Mouse (Mus musculus) ES-Bruce4 (cell line): ENCODE measurements around the gene Ak3. TPM values are rescaled to one million over a fixed set of nuclear protein-coding genes. Genes with fewer than 3 reads are reported as not detected.

Experiments used
- H3K27ac ChIP-seq: 2 replicates; pipeline ENCODE4 v1.5.1; 2012; ENCODE audit warnings: low read length, inconsistent platforms; ENCODE audit not compliant: insufficient read depth
- H3K27me3 ChIP-seq: 2 replicates; pipeline ENCODE4 v1.6.1; 2012; ENCODE audit warnings: mild to moderate bottlenecking, low read length, inconsistent platforms; ENCODE audit not compliant: control insufficient read depth, poor library complexity, insufficient read depth, severe bottlenecking
- H3K36me3 ChIP-seq: 2 replicates; pipeline ENCODE4 v1.6.1; 2012; ENCODE audit warnings: inconsistent platforms, mild to moderate bottlenecking, low read length, moderate library complexity; ENCODE audit not compliant: control insufficient read depth, poor library complexity, insufficient read depth, severe bottlenecking
- H3K4me1 ChIP-seq: one replicate; pipeline ENCODE4 v1.8.1; 2011; ENCODE audit warnings: low read length; ENCODE audit not compliant: control insufficient read depth, insufficient read depth
- H3K4me3 ChIP-seq: 2 replicates; pipeline ENCODE4 v1.5.1; 2011; ENCODE audit warnings: low read depth, mild to moderate bottlenecking, low read length
- H3K9ac ChIP-seq: 2 replicates; pipeline ENCODE4 v1.6.1; 2012; ENCODE audit warnings: low read depth, mild to moderate bottlenecking, inconsistent platforms; ENCODE audit not compliant: poor library complexity, severe bottlenecking
- H3K9me3 ChIP-seq: replicated peaks from 2 replicates; pipeline ENCODE4 v1.6.1; 2012; ENCODE audit warnings: mild to moderate bottlenecking, low read length, inconsistent platforms; ENCODE audit not compliant: control insufficient read depth, poor library complexity, insufficient read depth, severe bottlenecking
- CTCF ChIP-seq: IDR thresholded peaks from one replicate; pipeline ENCODE4 v1.8.1; 2011; ENCODE audit warnings: low read depth, low read length
- EP300 ChIP-seq: IDR thresholded peaks from 2 replicates; pipeline ENCODE4 v1.6.1; 2011; ENCODE audit warnings: low read depth, low read length; ENCODE audit not compliant: insufficient read depth
- POLR2A ChIP-seq: IDR thresholded peaks from one replicate; pipeline ENCODE4 v1.8.1; 2011; ENCODE audit warnings: low read length; ENCODE audit not compliant: insufficient read depth
- polyA plus RNA-seq: library from polyadenylated mRNA; stranded (reverse); fragments of >200 nt; gene quantifications from 2 replicates; pipeline ENCODE4 v1.2.4, GENCODE M21; 2011; ENCODE audit warnings: low read depth; ENCODE audit not compliant: missing spikeins, insufficient read depth, insufficient read length

The Ak3 gene
- polyA plus RNA-seq, 1 experiment, result 23.3 TPM

- TF ChIP-seq CTCF (no peak), EP300 (no peak), POLR2A (no peak)
- no peaks in the 10 kb centered on the region for H3K27me3 ChIP-seq
- H3K9ac ChIP-seq, result no peak overlapping the region
- no peak overlapping the region for H3K4me3 ChIP-seq
- no peaks in the 10 kb centered on the region for H3K4me1 ChIP-seq
- H3K9me3 ChIP-seq, result peaks cover 2% of the 10 kb centered on the region; the same call in 1 of the 2 replicates
- no peak overlapping the region for H3K27ac ChIP-seq
- no peaks in the 10 kb centered on the region for H3K36me3 ChIP-seq
These were observed 8.4 kb downstream of the Ak3 start for GRCm38 (mm10) chr19:29039334-29039733.

GRCm38 (mm10) chr19:29037541-29037940 lies 10.2 kb downstream of the Ak3 start:
- peaks cover 4% of the 10 kb centered on the region; the same call in 1 of the 2 replicates for H3K9me3 ChIP-seq
- H3K4me3 ChIP-seq, result no peak overlapping the region
- H3K4me1 ChIP-seq, result no peaks in the 10 kb centered on the region
- no peak for TF ChIP-seq POLR2A
- no peak for TF ChIP-seq EP300
- no peak for TF ChIP-seq CTCF
- H3K9ac ChIP-seq, result no peak overlapping the region
- no peak overlapping the region for H3K27ac ChIP-seq
- no peaks in the 10 kb centered on the region for H3K36me3 ChIP-seq
- no peaks in the 10 kb centered on the region for H3K27me3 ChIP-seq

- H3K9ac ChIP-seq, result no peak overlapping the region
- H3K4me1 ChIP-seq, result no peaks in the 10 kb centered on the region
- H3K27ac ChIP-seq, result no peak overlapping the region
- TF ChIP-seq CTCF (no peak), POLR2A (no peak), EP300 (no peak)
- peaks cover 4% of the 10 kb centered on the region; the same call in 1 of the 2 replicates for H3K9me3 ChIP-seq
- H3K36me3 ChIP-seq, result no peaks in the 10 kb centered on the region
- H3K27me3 ChIP-seq, result no peaks in the 10 kb centered on the region
- H3K4me3 ChIP-seq, result no peak overlapping the region
These were observed 10.7 kb downstream of the Ak3 start for GRCm38 (mm10) chr19:29037026-29037425.

GRCm38 (mm10) chr19:29032662-29033061 lies 15.1 kb downstream of the Ak3 start:
- H3K9me3 ChIP-seq, result 0 out of 2 replicates have a peak, but pooled peaks cover 2% of the 10 kb centered on the region
- no peak for TF ChIP-seq CTCF
- TF ChIP-seq POLR2A, result no peak
- TF ChIP-seq EP300, result no peak
- no peak overlapping the region for H3K27ac ChIP-seq
- no peaks in the 10 kb centered on the region for H3K4me1 ChIP-seq
- no peak overlapping the region for H3K4me3 ChIP-seq
- H3K36me3 ChIP-seq, result peaks cover 2% of the 10 kb centered on the region; the same call in 1 of the 2 replicates
- no peaks in the 10 kb centered on the region for H3K27me3 ChIP-seq
- no peak overlapping the region for H3K9ac ChIP-seq

GRCm38 (mm10) chr19:29031788-29032187 lies 16.0 kb downstream of the Ak3 start:
- no peaks in the 10 kb centered on the region for H3K4me1 ChIP-seq
- H3K27ac ChIP-seq, result no peak overlapping the region
- H3K27me3 ChIP-seq, result no peaks in the 10 kb centered on the region
- H3K9ac ChIP-seq, result no peak overlapping the region
- H3K4me3 ChIP-seq, result no peak overlapping the region
- 0 out of 2 replicates have a peak, but pooled peaks cover 2% of the 10 kb centered on the region for H3K9me3 ChIP-seq
- peaks cover 2% of the 10 kb centered on the region; the same call in 1 of the 2 replicates for H3K36me3 ChIP-seq
- TF ChIP-seq EP300 (no peak), CTCF (no peak), POLR2A (no peak)

GRCm38 (mm10) chr19:29024391-29024947 lies 23.3 kb downstream of the Ak3 start:
- no peak overlapping the region for H3K4me3 ChIP-seq
- no peak for TF ChIP-seq POLR2A
- TF ChIP-seq CTCF, result no peak
- TF ChIP-seq EP300, result no peak
- H3K27me3 ChIP-seq, result no peaks in the 10 kb centered on the region
- no peak overlapping the region for H3K27ac ChIP-seq
- peaks cover 15% of the 10 kb centered on the region; the same call in 1 of the 2 replicates for H3K36me3 ChIP-seq
- no peaks in the 10 kb centered on the region for H3K9me3 ChIP-seq
- no peak overlapping the region for H3K9ac ChIP-seq
- no peaks in the 10 kb centered on the region for H3K4me1 ChIP-seq
